Mouse (Mus musculus) bone marrow macrophage, adult 2 months (primary cell): ENCODE measurements around the gene Eif2d.

ENCODE experiments used
- CTCF ChIP-seq: IDR thresholded peaks from 2 replicates; pipeline ENCODE4 v1.5.1; 2012; ENCODE audit warnings: low read depth, mild to moderate bottlenecking, low read length, moderate library complexity
- POLR2A ChIP-seq: IDR thresholded peaks from 2 replicates; pipeline ENCODE4 v1.6.1; 2012; ENCODE audit warnings: mild to moderate bottlenecking, low read depth, low read length, borderline replicate concordance

DNA sequence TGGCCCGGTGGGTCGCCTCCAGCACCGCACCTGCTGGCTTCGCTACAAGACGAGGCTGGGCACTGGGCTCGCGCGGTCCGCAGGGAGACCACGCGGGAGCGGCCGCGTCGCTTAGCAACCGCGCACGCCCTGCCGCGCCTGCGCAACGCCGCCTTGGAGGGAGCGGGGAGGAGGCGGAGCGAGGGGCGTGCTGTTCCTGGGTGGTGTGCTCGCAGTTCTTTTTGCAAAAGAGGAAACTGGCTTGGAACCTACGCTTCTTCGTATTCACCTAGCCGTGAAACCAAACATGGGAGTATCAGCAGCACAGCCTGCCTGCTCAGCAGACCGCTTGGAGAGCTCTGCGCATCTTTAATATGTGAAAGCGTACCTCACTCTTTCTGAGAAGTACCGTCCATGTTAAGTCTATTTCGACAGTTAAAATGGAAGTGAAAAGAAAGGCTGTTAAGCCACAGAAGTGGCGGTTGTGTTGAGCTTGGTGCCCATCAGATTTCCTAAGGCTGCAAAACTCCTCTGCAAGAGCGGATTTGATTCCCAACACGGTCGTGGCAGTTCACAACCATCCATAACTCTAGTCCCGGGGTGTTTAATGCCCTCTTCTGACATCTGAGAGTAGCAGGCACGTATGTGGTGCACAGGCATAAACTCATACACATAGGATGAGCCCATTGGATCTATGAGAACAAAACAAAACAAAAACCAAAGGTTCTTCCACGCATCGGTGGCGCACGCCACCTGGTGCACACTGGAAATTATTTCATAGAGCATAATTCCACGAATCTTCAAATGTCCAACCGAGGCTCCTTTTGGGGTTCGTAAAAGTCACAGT, 14.6 kb upstream of the Eif2d start, which contains the start of gene Dyrk3:
- TF ChIP-seq CTCF (no peak), POLR2A (no peak)
